Mouse (Mus musculus) embryo, embryonic 10 days (tissue): ENCODE measurements around the gene Fpgs.

Source experiments
- DNase-seq: peaks from one replicate; pipeline ENCODE4 v3.0.0-alpha.2; 2015; ENCODE audit warnings: low spot score

Fpgs gene

DNA sequence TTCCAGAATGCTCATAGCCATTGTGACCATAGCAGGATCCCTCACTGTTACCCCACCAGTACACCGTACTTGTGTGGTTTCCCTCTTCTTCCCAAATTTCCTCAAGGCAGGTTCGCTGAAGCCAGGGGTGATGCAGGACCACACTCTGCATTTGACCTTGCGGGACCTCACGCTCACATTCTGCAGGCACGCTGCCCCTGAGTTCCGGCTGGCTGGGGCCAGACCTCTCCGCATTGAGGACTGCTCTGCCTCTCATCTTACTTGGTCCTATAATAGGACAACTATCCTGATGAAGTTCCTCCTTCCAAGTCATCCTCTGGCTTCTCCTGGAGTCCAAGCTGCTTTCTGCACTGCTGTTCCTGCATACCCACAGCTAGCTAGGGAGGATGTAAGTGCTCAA lies 67.3 kb downstream of the Fpgs start:
- DNase-seq = no peak

DNA sequence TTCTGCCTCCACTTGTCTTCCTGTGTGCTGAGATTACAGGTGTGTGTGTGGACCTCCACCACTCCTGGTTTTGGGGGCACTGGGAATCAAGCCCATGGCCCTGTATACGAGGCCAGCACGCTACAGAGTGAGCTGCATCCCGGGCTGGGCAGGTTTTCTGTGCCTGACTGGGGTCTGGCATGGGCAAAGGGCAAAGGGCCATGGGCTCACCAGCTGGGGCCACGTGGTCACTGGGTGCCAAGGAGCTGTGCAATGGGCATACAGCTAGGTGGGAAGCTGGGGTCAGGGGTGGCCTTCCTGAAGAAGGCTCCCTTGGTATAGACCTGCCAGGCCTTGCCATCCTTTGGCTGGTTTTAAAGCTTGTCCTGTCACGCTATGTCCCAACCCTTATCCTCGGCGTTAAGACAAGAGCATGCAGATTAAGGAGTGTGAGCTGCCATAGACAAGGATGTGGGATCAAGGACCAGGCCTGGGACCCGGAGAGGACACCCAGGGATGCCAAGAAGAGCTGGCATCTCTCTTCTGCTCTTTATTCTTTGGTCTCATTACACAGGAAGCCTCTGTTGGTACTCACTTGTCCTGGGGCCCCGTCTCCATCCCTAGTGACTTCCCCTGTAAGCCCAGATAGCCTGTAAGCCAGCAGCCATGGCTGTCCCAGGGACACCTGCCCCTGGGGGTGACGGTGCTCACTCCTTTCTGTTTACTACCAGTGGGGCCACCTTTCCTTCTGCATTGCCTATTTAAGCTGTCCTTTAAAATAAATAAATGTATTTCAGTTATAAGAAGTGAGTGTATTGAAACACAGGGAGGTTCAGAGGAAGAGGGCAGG lies 69.5 kb downstream of the Fpgs start:
- no peak for DNase-seq

DNA sequence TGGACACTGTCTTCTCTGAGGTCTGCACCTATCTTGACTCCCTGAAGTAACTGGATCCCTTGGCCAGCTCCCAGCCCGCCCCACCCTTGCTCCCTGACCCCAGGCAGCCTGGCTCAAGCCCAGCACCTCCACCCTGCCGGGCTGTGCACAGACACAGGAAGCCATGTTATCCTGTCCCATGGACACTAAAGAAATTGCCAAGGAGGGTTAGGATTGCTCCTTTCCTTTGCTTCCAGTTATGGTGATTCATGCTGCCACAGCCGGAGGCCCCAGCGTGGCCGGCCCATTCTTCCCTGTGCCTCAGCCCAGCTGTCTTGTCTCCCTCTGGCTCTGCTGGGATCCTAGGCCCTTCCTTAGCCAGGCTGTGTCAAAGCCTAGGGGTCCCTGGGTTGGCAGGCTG lies 70.3 kb downstream of the Fpgs start:
- DNase-seq = no peak
